Mouse (Mus musculus) lung, adult 2 months (tissue): ENCODE results near the gene Plxna2. TPM values are rescaled to one million over a fixed set of nuclear protein-coding genes. Genes with fewer than 3 reads are reported as not detected.

Source experiments
- DNase-seq: peaks from one replicate; pipeline ENCODE4 v3.0.0; 2022
- H3K4me1 ChIP-seq: fragments of 200-500 bp; 2 replicates; pipeline ENCODE4 v1.6.1; 2011; ENCODE audit warnings: low read length; ENCODE audit not compliant: control insufficient read depth, insufficient read depth
- H3K4me3 ChIP-seq: fragments of 200-500 bp; replicated peaks from 2 replicates; pipeline ENCODE3; 2011; ENCODE audit warnings: low read depth, mild to moderate bottlenecking, control low read depth, low read length; ENCODE audit errors: extremely low read depth
- CTCF ChIP-seq: fragments of 200-500 bp; IDR thresholded peaks from 2 replicates; pipeline ENCODE4 v1.5.1; 2011; ENCODE audit warnings: mild to moderate bottlenecking, low read length, control low read depth; ENCODE audit not compliant: insufficient read depth
- POLR2A ChIP-seq: fragments of 200-500 bp; IDR thresholded peaks from 2 replicates; pipeline ENCODE4 v1.6.1; 2011; ENCODE audit warnings: low read depth, mild to moderate bottlenecking, control low read depth, low read length, borderline replicate concordance; ENCODE audit errors: extremely low read depth
- WGBS: fragments of 180-500 bp; shearing (Covaris S2); methylation state at CpG from one replicate; pipeline ENCODE4 v1.1.7; 2018; 5-methylcytosine and 5-hydroxymethylcytosine counted together
- polyA plus RNA-seq: library from polyadenylated mRNA; depleted of rRNA; stranded (reverse); fragments of >200 nt; gene quantifications from 2 replicates; pipeline ENCODE4 v1.2.3, GENCODE M21; 2012

Plxna2 gene
- polyA plus RNA-seq, 1 experiment, result 12.8 TPM

- WGBS, result 57% methylated on average over 2 of the region's 2 CpGs
- TF ChIP-seq POLR2A, result no peak
- no peak for TF ChIP-seq CTCF
These were observed 70.1 kb downstream of the Plxna2 start for GRCm38 (mm10) chr1:194688161-194688560.

GRCm38 (mm10) chr1:194693063-194693462 is 75.0 kb downstream of the Plxna2 start:
- DNase-seq, result no peak
- no peaks in the 10 kb centered on the region; the same call in none of the 2 replicates for H3K4me1 ChIP-seq
- no peak overlapping the region for H3K4me3 ChIP-seq
- no peak for TF ChIP-seq CTCF
- TF ChIP-seq POLR2A, result no peak

More at GRCm38 (mm10) chr1:194688161-194688560, 70.1 kb downstream of the Plxna2 start:
- DNase-seq, result no peak
- peaks cover 2% of the 10 kb centered on the region for H3K4me1 ChIP-seq
- H3K4me3 ChIP-seq, result no peak overlapping the region

- no peak for DNase-seq
- Histone ChIP-seq H3K4me3 (no peak overlapping the region), H3K4me1 (no peaks in the 10 kb centered on the region; the same call in 1 of the 2 replicates)
- WGBS, result 78% methylated on average over 2 of the region's 2 CpGs
- no peak for TF ChIP-seq POLR2A
- no peak for TF ChIP-seq CTCF
These were observed 75.5 kb downstream of the Plxna2 start for GRCm38 (mm10) chr1:194693488-194693887.

GRCm38 (mm10) chr1:194694805-194695204 is 76.8 kb downstream of the Plxna2 start:
- Histone ChIP-seq H3K4me3 (no peak overlapping the region), H3K4me1 (no peaks in the 10 kb centered on the region; the same call in 1 of the 2 replicates)
- no peak for DNase-seq
- no peak for TF ChIP-seq POLR2A
- no peak for TF ChIP-seq CTCF
- 74% methylated on average over 2 of the region's 2 CpGs for WGBS

- Histone ChIP-seq H3K4me1 (peaks cover 6% of the 10 kb centered on the region), H3K4me3 (no peak overlapping the region)
- 34% methylated on average over 2 of the region's 2 CpGs for WGBS
- TF ChIP-seq CTCF, result no peak
- TF ChIP-seq POLR2A, result no peak
- no peak for DNase-seq
These were observed 79.4 kb downstream of the Plxna2 start for GRCm38 (mm10) chr1:194697439-194697838.

GRCm38 (mm10) chr1:194699321-194699720 is 81.3 kb downstream of the Plxna2 start:
- peaks cover 6% of the 10 kb centered on the region for H3K4me1 ChIP-seq
- WGBS, result 78% methylated on average over 3 of the region's 3 CpGs

GRCm38 (mm10) chr1:194703235-194703634 is 85.2 kb downstream of the Plxna2 start:
- Histone ChIP-seq H3K4me1 (peaks cover 6% of the 10 kb centered on the region), H3K4me3 (no peak overlapping the region)
- no peak for DNase-seq
- TF ChIP-seq CTCF (no peak), POLR2A (no peak)
- WGBS, result 64% methylated on average over 2 of the region's 2 CpGs

More at GRCm38 (mm10) chr1:194699321-194699720, 81.3 kb downstream of the Plxna2 start:
- H3K4me3 ChIP-seq, result no peak overlapping the region
- no peak for DNase-seq
- TF ChIP-seq POLR2A (no peak), CTCF (no peak)

GRCm38 (mm10) chr1:194704171-194704855 is 86.3 kb downstream of the Plxna2 start:
- TF ChIP-seq POLR2A, result no peak
- TF ChIP-seq CTCF, result no peak
- H3K4me3 ChIP-seq, result no peak overlapping the region
- no peak for DNase-seq
- H3K4me1 ChIP-seq, result peaks cover 6% of the 10 kb centered on the region
- 57% methylated on average over 1 of the region's 1 CpGs for WGBS

- H3K4me1 ChIP-seq, result no peaks in the 10 kb centered on the region
- H3K4me3 ChIP-seq, result no peak overlapping the region
- WGBS, result 86% methylated on average over 2 of the region's 2 CpGs
- DNase-seq, result no peak
- TF ChIP-seq CTCF (no peak), POLR2A (no peak)
These were observed 88.5 kb downstream of the Plxna2 start for GRCm38 (mm10) chr1:194706566-194706965.

- H3K4me3 ChIP-seq, result no peak overlapping the region
- no peak for DNase-seq
- no peak for TF ChIP-seq CTCF
- no peak for TF ChIP-seq POLR2A
- H3K4me1 ChIP-seq, result no peaks in the 10 kb centered on the region
- 66% methylated on average over 2 of the region's 2 CpGs for WGBS
These were observed 94.4 kb downstream of the Plxna2 start for GRCm38 (mm10) chr1:194712373-194712772.
